Mouse (Mus musculus) heart, postnatal 0 days (tissue): Measurements from ENCODE around the gene Fbxo2. TPM values are rescaled to one million over a fixed set of nuclear protein-coding genes. Genes with fewer than 3 reads are reported as not detected.
"Not testable (repeated sequence)": the region's sequence is repeated elsewhere in the genome, so short reads cannot be mapped to it uniquely, and the experiment has no call there.

Experiments
- ATAC-seq: fragments of 200-750 bp; cut with Nextera tagmentation; 2 replicates; pipeline ENCODE4 v1.8.0; 2017; ENCODE audit warnings: low read depth, moderate number of reproducible peaks, moderate library complexity; ENCODE audit not compliant: insufficient read depth
- DNase-seq: peaks from one replicate; pipeline ENCODE4 v3.0.0-alpha.2; 2016; ENCODE audit warnings: low spot score
- H3K27ac ChIP-seq: fragments of 300-500 bp; sonication (generic); 2 replicates; pipeline ENCODE4 v1.5.1; 2014; ENCODE audit warnings: low read depth, mild to moderate bottlenecking
- H3K27me3 ChIP-seq: fragments of 300-500 bp; sonication (generic); 2 replicates; pipeline ENCODE4 v1.6.1; 2014; ENCODE audit warnings: low read length, mixed read lengths; ENCODE audit not compliant: control insufficient read depth, insufficient read depth
- H3K36me3 ChIP-seq: fragments of 300-500 bp; sonication (generic); replicated peaks from 2 replicates; pipeline ENCODE4 v1.6.1; 2014; ENCODE audit warnings: low read length, mixed read lengths; ENCODE audit not compliant: control insufficient read depth, insufficient read depth
- H3K4me1 ChIP-seq: fragments of 300-500 bp; sonication (generic); 2 replicates; pipeline ENCODE4 v1.6.1; 2014; ENCODE audit warnings: antibody characterized with exemption; ENCODE audit not compliant: control insufficient read depth, insufficient read depth
- H3K4me2 ChIP-seq: fragments of 300-500 bp; sonication (generic); 2 replicates; pipeline ENCODE4 v1.6.1; 2014; ENCODE audit warnings: low read depth, mild to moderate bottlenecking, low read length, moderate library complexity
- H3K4me3 ChIP-seq: fragments of 300-500 bp; sonication (generic); 2 replicates; pipeline ENCODE4 v1.5.1; 2014; ENCODE audit warnings: low read depth, low read length
- H3K9ac ChIP-seq: fragments of 300-500 bp; sonication (generic); replicated peaks from 2 replicates; pipeline ENCODE4 v1.6.1; 2014; ENCODE audit warnings: low read depth, low read length, mixed read lengths
- H3K9me3 ChIP-seq: fragments of 300-500 bp; sonication (generic); replicated peaks from 2 replicates; pipeline ENCODE4 v1.6.1; 2016; ENCODE audit warnings: low read length; ENCODE audit not compliant: control insufficient read depth
- CTCF ChIP-seq: IDR thresholded peaks from 2 replicates; pipeline ENCODE4 v1.5.1; 2016; ENCODE audit warnings: antibody characterized with exemption, control low read depth, low read depth
- EP300 ChIP-seq: IDR thresholded peaks from 2 replicates; pipeline ENCODE4 v1.6.1; 2016; ENCODE audit warnings: antibody characterized with exemption, low read depth
- WGBS: fragments of 180-500 bp; shearing (Covaris S2); extraction: QIAGEN DNeasy Blood & Tissue Kit; methylation state at CpG from one replicate; pipeline ENCODE4 v1.1.7; 2014; 5-methylcytosine and 5-hydroxymethylcytosine counted together
- polyA plus RNA-seq: library from polyadenylated mRNA; unstranded; fragments of >200 nt; fragmentation: Nextera tagmentation; extraction: Ambion mirVana; gene quantifications from 2 replicates; pipeline ENCODE4 v1.2.1, GENCODE M21; 2015
- total RNA-seq: library from RNA; depleted of rRNA; stranded (reverse); fragments of >200 nt; gene quantifications from 2 replicates; pipeline ENCODE4 v1.2.3, GENCODE M21; 2014; ENCODE audit warnings: low replicate concordance

Fbxo2 gene
- total and polyA plus RNA-seq, 2 experiments from 2014 or later: 0.11 TPM; not detected in 1

DNA sequence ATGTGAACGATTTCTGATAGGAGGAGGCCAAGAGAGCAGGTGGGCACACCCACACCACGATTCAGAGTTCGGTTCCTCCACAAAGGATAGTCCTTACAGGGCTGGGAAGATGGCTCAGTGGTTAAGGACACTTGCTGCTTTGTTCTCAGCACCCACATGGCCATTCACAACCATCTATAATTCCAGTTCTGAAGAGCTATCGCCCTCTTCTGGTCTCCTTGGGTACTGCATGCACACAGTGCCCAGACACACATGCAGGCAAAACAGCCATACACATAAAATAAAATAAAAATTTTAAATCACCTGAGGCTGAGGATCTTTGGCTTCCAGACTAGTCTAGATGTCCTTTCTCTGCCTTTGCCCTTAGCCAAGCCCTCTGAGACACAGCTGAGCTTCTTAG, 43.0 kb upstream of the Fbxo2 start:
- 73% methylated on average over 4 of the region's 4 CpGs for WGBS

DNA sequence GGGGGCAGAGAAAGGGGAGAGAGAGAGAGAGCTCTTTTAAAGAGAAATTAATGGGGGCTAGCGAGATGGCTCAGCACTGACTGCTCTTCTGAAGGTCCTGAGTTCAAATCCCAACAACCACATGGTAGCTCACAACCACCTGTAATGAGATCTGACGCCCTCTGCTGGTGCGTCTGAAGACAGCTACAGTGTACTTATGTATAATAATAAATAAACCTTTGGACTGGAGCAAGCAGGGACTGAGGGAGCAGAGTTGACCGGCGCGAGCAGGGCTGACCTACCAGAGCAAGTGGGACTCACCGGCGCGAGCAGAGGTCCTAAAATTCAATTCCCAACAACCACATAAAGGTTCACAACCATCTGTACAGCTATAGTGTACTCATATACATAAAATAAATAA, 40.8 kb upstream of the Fbxo2 start:
- H3K9ac ChIP-seq, H3K9me3 ChIP-seq, H3K4me2 ChIP-seq, DNase-seq, H3K27ac ChIP-seq, ATAC-seq, H3K36me3 ChIP-seq, H3K4me3 ChIP-seq, H3K4me1 ChIP-seq: not testable (repeated sequence)
- peaks cover 15% of the 10 kb centered on the region; the same call in 1 of the 2 replicates for H3K27me3 ChIP-seq
- WGBS: 81% methylated on average over 9 of the region's 9 CpGs

More for the DNA sequence above, 43.0 kb upstream of the Fbxo2 start:
- H3K4me2 ChIP-seq: no peak overlapping the region
- no peak overlapping the region for H3K9ac ChIP-seq
- no peak for DNase-seq
- no peaks in the 10 kb centered on the region for H3K4me1 ChIP-seq
- 0 out of 2 replicates have a peak, but pooled peaks cover 4% of the 10 kb centered on the region for H3K9me3 ChIP-seq
- H3K36me3 ChIP-seq: no peaks in the 10 kb centered on the region
- no peak overlapping the region for H3K27ac ChIP-seq
- H3K4me3 ChIP-seq: no peak overlapping the region
- no peak for ATAC-seq
- TF ChIP-seq CTCF (no peak), EP300 (no peak)
- peaks cover 15% of the 10 kb centered on the region; the same call in 1 of the 2 replicates for H3K27me3 ChIP-seq

DNA sequence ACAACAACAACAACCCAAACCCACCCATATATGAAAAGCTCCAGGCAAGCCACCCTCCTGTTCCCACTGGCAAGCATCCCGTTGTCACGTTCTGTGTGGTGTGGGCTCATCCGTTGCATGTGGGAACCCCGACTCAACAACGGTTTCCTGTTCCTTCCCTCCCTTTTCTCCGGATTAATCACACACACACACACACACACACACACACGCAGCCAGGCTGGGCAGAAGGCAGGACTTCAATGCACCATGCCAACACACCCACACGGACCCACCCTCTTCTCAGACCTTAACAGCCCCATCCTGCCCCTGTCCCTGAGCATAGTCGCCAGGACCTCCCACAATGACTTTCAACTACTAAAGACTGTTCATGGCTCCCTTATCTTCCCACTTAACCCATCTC, 39.9 kb upstream of the Fbxo2 start:
- 0 out of 2 replicates have a peak, but pooled peaks cover 4% of the 10 kb centered on the region for H3K9me3 ChIP-seq
- DNase-seq: no peak
- H3K36me3 ChIP-seq: no peaks in the 10 kb centered on the region
- H3K9ac ChIP-seq: no peak overlapping the region
- peaks cover 8% of the 10 kb centered on the region; the same call in 1 of the 2 replicates for H3K27me3 ChIP-seq
- TF ChIP-seq EP300 (no peak), CTCF (no peak)
- H3K4me1 ChIP-seq: no peaks in the 10 kb centered on the region
- WGBS: 69% methylated on average over 9 of the region's 9 CpGs
- H3K4me3 ChIP-seq: no peak overlapping the region
- no peak for ATAC-seq
- no peak overlapping the region for H3K4me2 ChIP-seq
- no peak overlapping the region for H3K27ac ChIP-seq

DNA sequence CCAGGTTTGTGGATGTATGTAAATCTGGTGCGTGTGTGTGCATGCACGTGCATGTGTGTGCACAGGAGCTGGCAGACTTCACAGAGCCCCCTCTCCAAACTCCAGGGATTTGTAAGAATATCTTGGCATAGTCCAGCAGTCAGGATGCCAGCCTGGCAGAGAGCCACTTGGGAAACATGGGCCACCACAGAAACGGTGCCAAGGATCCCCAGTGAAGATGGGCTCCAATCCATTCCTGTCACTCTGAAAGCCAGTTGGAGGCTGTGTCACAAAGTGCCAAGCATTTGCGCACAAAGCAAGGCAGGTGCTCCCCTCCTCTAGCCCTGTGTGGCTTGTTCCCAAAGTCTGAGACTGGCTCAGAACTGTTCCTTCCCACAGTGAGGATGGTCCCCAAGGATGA, 39.1 kb upstream of the Fbxo2 start:
- ATAC-seq (no peak), DNase-seq (no peak)
- Histone ChIP-seq H3K27me3 (0 out of 2 replicates have a peak, but pooled peaks cover 6% of the 10 kb centered on the region), H3K36me3 (no peaks in the 10 kb centered on the region), H3K4me3 (no peak overlapping the region), H3K27ac (no peak overlapping the region), H3K4me1 (no peaks in the 10 kb centered on the region), H3K4me2 (no peak overlapping the region), H3K9me3 (0 out of 2 replicates have a peak, but pooled peaks cover 4% of the 10 kb centered on the region), H3K9ac (no peak overlapping the region)
- WGBS: 75% methylated on average over 4 of the region's 4 CpGs
- TF ChIP-seq CTCF: no peak
- no peak for TF ChIP-seq EP300

DNA sequence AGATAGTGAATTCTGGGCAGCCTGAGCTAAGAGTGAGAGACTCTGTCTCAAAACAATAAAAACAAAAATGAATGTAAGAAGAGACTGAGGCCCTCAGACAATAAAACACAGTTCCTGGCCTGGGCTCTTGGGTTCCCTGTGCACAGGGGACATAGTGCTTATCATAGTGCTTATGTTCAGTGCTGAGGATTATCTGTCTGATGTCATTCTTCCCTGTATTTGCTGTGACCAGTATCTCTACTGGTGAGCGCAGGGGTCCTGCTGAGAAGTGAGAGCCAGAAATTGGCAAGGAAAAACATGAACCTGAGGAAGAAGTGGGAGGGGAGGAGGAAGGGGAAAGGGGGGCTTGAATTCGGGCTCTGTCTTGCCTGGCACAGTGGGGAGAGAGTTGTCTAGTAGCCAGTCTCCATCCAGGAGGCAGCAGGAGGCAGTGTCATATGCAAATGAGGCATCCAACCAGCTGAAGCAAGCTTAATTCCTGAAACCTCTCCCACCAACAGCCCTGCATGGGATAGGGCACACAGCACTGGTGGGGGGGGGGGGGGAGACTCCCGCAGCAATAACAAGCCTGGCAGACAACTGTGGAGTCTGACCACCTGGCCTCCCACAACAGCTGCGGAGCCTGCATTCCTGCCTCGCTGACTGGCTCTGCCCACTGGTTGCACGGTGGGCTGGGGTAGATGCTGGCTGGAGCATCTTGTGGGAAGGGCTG, 38.3 kb upstream of the Fbxo2 start:
- 19% methylated on average over 6 of the region's 6 CpGs for WGBS

DNA sequence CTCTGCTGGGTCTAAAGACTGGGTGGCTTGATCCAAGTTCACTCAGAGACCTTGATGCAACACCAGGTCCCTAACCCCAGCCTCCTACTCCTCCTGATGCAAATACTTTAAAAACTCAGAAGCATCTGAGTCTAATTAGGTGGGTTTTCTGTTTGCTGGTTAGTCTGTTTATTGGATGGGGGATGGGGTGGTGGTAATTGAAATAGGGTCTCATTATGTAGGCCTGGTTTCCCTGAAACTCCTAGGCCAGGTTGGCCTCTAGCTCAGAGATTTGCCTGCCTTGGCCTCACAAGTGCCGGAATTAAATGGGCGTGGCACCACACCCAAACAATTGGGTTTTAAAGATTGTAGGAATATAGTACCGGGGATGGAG, 37.7 kb upstream of the Fbxo2 start:
- H3K4me3 ChIP-seq: no peak overlapping the region
- no peak overlapping the region for H3K27ac ChIP-seq
- ATAC-seq (no peak), DNase-seq (no peak)
- H3K4me1 ChIP-seq: no peaks in the 10 kb centered on the region
- no peak for TF ChIP-seq CTCF
- TF ChIP-seq EP300: no peak
- H3K36me3 ChIP-seq: no peaks in the 10 kb centered on the region
- H3K9me3 ChIP-seq: no peaks in the 10 kb centered on the region
- peaks cover 9% of the 10 kb centered on the region; the same call in 1 of the 2 replicates for H3K27me3 ChIP-seq
- H3K4me2 ChIP-seq: no peak overlapping the region
- no peak overlapping the region for H3K9ac ChIP-seq
- WGBS: 79% methylated on average over 3 of the region's 3 CpGs

More for the DNA sequence above, 38.3 kb upstream of the Fbxo2 start:
- H3K27me3 ChIP-seq: 0 out of 2 replicates have a peak, but pooled peaks cover 6% of the 10 kb centered on the region
- no peaks in the 10 kb centered on the region for H3K36me3 ChIP-seq
- no peak for TF ChIP-seq EP300
- no peak for TF ChIP-seq CTCF
- H3K9me3 ChIP-seq: no peaks in the 10 kb centered on the region
- DNase-seq (no peak), ATAC-seq (no peak)
- no peak overlapping the region for H3K9ac ChIP-seq
- no peak overlapping the region for H3K27ac ChIP-seq
- H3K4me1 ChIP-seq: no peaks in the 10 kb centered on the region
- H3K4me2 ChIP-seq: no peak overlapping the region
- H3K4me3 ChIP-seq: no peak overlapping the region
